Mouse (Mus musculus) limb, embryonic 14.5 days (tissue): ENCODE results near the gene Gm17324. TPM values are rescaled to one million over a fixed set of nuclear protein-coding genes. Genes with fewer than 3 reads are reported as not detected.

Source experiments
- ATAC-seq: fragments of 200-750 bp; cut with Nextera tagmentation; 2 replicates; pipeline ENCODE4 v1.8.0; 2017; ENCODE audit warnings: low read depth, moderate number of reproducible peaks, moderate TSS enrichment; ENCODE audit not compliant: low FRiP score
- DNase-seq: peaks from one replicate; pipeline ENCODE4 v3.0.0-alpha.2; 2015; ENCODE audit warnings: low spot score
- H3K27ac ChIP-seq: fragments of 300-500 bp; sonication (generic); replicated peaks from 2 replicates; pipeline ENCODE4 v1.5.1; 2014; ENCODE audit warnings: low read depth, mild to moderate bottlenecking, low read length, moderate library complexity, mixed read lengths
- H3K27me3 ChIP-seq: fragments of 300-500 bp; sonication (generic); 2 replicates; pipeline ENCODE4 v1.6.1; 2014; ENCODE audit warnings: low read length, mixed read lengths; ENCODE audit not compliant: control insufficient read depth, insufficient read depth
- H3K36me3 ChIP-seq: fragments of 300-500 bp; sonication (generic); 2 replicates; pipeline ENCODE4 v1.6.1; 2014; ENCODE audit warnings: mild to moderate bottlenecking, low read length, moderate library complexity, mixed read lengths; ENCODE audit not compliant: control insufficient read depth, insufficient read depth
- H3K4me1 ChIP-seq: fragments of 300-500 bp; sonication (generic); 2 replicates; pipeline ENCODE4 v1.6.1; 2014; ENCODE audit warnings: antibody characterized with exemption, low read length, mixed read lengths; ENCODE audit not compliant: control insufficient read depth, insufficient read depth
- H3K4me2 ChIP-seq: fragments of 300-500 bp; sonication (generic); replicated peaks from 2 replicates; pipeline ENCODE4 v1.6.1; 2014; ENCODE audit warnings: low read depth, mild to moderate bottlenecking, low read length, moderate library complexity; ENCODE audit not compliant: severe bottlenecking
- H3K4me3 ChIP-seq: fragments of 300-500 bp; sonication (generic); replicated peaks from 2 replicates; pipeline ENCODE4 v1.5.1; 2014; ENCODE audit warnings: low read length
- H3K9ac ChIP-seq: fragments of 300-500 bp; sonication (generic); 2 replicates; pipeline ENCODE4 v1.6.1; 2014; ENCODE audit warnings: mild to moderate bottlenecking, low read depth, low read length, moderate library complexity; ENCODE audit not compliant: severe bottlenecking
- H3K9me3 ChIP-seq: fragments of 300-500 bp; sonication (generic); 2 replicates; pipeline ENCODE4 v1.6.1; 2016; ENCODE audit warnings: low read length; ENCODE audit not compliant: control insufficient read depth
- POLR2A ChIP-seq: fragments of 200-500 bp; IDR thresholded peaks from 2 replicates; pipeline ENCODE4 v1.8.0; 2012; ENCODE audit warnings: inconsistent platforms, mild to moderate bottlenecking, moderate library complexity, borderline replicate concordance; ENCODE audit not compliant: insufficient read depth, insufficient read length; ENCODE audit errors: extremely low read depth
- WGBS: fragments of 180-500 bp; shearing (Covaris S2); extraction: QIAGEN DNeasy Blood & Tissue Kit; methylation state at CpG from one replicate; pipeline ENCODE4 v1.1.7; 2014; 5-methylcytosine and 5-hydroxymethylcytosine counted together
- polyA plus RNA-seq, 2 experiments: library from polyadenylated mRNA; depleted of rRNA in 1 of 2; stranded (reverse) in 1 of 2; unstranded in 1 of 2; fragments of >200 nt; fragmentation: Nextera tagmentation in 1 of 2; extraction: Ambion mirVana in 1 of 2; gene quantifications; 2 replicates each; pipeline versions ENCODE4 v1.2.1 to v1.2.3; 2012 to 2014

Gm17324 gene
- polyA plus RNA-seq, 2 experiments, result 0.15 to 0.39 TPM

GRCm38 (mm10) chr9:78474270-78474669 lies 25.7 kb upstream of the Gm17324 start:
- peaks cover 74% of the 10 kb centered on the region for H3K36me3 ChIP-seq
- no peak overlapping the region for H3K4me2 ChIP-seq
- DNase-seq, result no peak
- 72% methylated on average over 2 of the region's 2 CpGs for WGBS
- no peak for TF ChIP-seq POLR2A
- no peak overlapping the region for H3K27ac ChIP-seq
- H3K9ac ChIP-seq, result no peak overlapping the region
- no peak overlapping the region for H3K4me3 ChIP-seq
- no peaks in the 10 kb centered on the region for H3K4me1 ChIP-seq
- no peak for ATAC-seq
- H3K9me3 ChIP-seq, result no peaks in the 10 kb centered on the region
- H3K27me3 ChIP-seq, result no peaks in the 10 kb centered on the region

DNA sequence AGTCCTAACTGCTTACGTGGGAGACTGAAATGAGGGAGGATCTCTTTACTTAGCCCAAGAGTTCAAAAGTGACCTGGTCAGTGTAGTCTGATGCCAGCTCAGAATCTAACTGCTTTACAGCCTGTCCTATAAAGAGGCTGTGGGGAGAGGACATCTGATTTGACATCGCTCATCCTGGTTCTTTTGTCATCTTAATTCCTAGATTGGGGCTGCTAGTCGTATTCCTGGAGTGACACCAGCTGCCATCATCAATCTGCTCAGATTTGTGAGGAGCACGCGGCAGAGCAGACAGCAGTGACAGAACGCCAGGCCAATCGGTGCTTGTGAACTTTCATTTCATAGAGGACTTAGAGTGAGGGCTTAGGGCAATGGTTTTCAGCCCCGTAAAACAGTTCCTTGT lies 25.0 kb upstream of the Gm17324 start:
- H3K27ac ChIP-seq, result no peak overlapping the region
- no peak for TF ChIP-seq POLR2A
- 86% methylated on average over 8 of the region's 8 CpGs for WGBS
- no peaks in the 10 kb centered on the region for H3K9me3 ChIP-seq
- no peaks in the 10 kb centered on the region for H3K27me3 ChIP-seq
- ATAC-seq (no peak), DNase-seq (no peak)
- peaks cover 74% of the 10 kb centered on the region for H3K36me3 ChIP-seq
- H3K4me1 ChIP-seq, result no peaks in the 10 kb centered on the region
- no peak overlapping the region for H3K4me3 ChIP-seq
- H3K9ac ChIP-seq, result no peak overlapping the region
- H3K4me2 ChIP-seq, result no peak overlapping the region

GRCm38 (mm10) chr9:78465725-78466124 lies 17.1 kb upstream of the Gm17324 start:
- Histone ChIP-seq H3K27ac (no peak overlapping the region), H3K9ac (no peak overlapping the region), H3K9me3 (no peaks in the 10 kb centered on the region), H3K27me3 (no peaks in the 10 kb centered on the region), H3K4me2 (no peak overlapping the region), H3K4me3 (no peak overlapping the region), H3K4me1 (no peaks in the 10 kb centered on the region), H3K36me3 (peaks cover 79% of the 10 kb centered on the region)
- DNase-seq (no peak), ATAC-seq (no peak)
- WGBS, result 91% methylated on average over 3 of the region's 3 CpGs
- TF ChIP-seq POLR2A, result no peak

DNA sequence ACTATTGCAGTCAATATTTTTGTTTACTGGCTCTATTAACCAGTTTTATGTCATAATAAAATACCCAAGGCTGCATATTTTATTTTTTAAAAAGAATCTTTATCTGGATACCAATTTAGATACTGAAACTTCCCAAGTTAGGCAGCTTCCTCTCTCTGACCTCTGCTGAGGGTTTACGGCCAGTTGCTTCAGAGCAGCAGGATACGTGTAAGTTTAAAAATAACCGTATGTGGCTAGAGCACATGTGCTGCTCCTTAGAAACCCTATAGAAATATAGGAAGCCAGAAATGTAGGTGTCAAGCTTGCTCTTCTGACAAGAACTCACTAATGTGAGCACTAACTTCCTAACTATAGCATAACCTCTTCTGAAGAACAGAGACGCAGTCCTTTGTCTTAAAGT lies 14.8 kb upstream of the Gm17324 start:
- Histone ChIP-seq H3K9me3 (no peaks in the 10 kb centered on the region), H3K36me3 (peaks cover 73% of the 10 kb centered on the region), H3K27ac (no peak overlapping the region), H3K4me1 (no peaks in the 10 kb centered on the region), H3K27me3 (no peaks in the 10 kb centered on the region), H3K4me2 (no peak overlapping the region), H3K9ac (no peak overlapping the region), H3K4me3 (no peak overlapping the region)
- ATAC-seq, result no peak
- TF ChIP-seq POLR2A, result no peak
- 85% methylated on average over 4 of the region's 4 CpGs for WGBS
- no peak for DNase-seq

DNA sequence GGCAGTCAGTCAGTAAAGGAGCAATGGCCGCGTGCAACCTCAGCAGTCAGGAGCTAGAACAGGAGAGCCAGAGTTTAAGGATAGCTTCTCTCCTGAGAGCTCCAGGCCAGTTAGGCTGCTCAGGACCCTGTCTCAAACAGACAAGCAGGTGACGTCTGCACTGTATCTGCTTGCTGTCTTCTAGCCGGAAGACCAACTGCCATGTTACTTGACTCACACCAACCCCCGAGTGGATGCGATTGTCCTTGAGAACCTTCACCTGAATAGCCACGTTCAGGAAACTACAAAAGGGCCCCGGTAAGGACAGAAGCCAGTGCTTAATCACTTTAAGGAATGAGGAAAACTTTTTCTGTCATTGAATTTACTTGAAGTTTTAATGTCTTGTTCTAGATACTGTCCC lies 8.4 kb upstream of the Gm17324 start:
- ATAC-seq (no peak), DNase-seq (no peak)
- WGBS, result 89% methylated on average over 8 of the region's 8 CpGs
- TF ChIP-seq POLR2A, result no peak
- Histone ChIP-seq H3K27ac (no peak overlapping the region), H3K4me1 (no peaks in the 10 kb centered on the region), H3K9me3 (no peaks in the 10 kb centered on the region), H3K36me3 (peaks cover 60% of the 10 kb centered on the region), H3K4me3 (no peak overlapping the region), H3K27me3 (no peaks in the 10 kb centered on the region), H3K4me2 (no peak overlapping the region), H3K9ac (no peak overlapping the region)

GRCm38 (mm10) chr9:78451382-78451781 lies 2.8 kb upstream of the Gm17324 start:
- DNase-seq (no peak), ATAC-seq (no peak)
- no peak for TF ChIP-seq POLR2A
- Histone ChIP-seq H3K4me1 (peaks cover 4% of the 10 kb centered on the region), H3K9ac (no peak overlapping the region), H3K9me3 (no peaks in the 10 kb centered on the region), H3K4me2 (no peak overlapping the region), H3K27ac (no peak overlapping the region), H3K36me3 (peaks cover 34% of the 10 kb centered on the region), H3K27me3 (no peaks in the 10 kb centered on the region), H3K4me3 (no peak overlapping the region)
- WGBS, result 89% methylated on average over 4 of the region's 4 CpGs
